Mouse (Mus musculus) A20 (cell line): ENCODE measurements at regions not wholly inside any gene's neighbourhood (a gene's known extent, or its start where the extent isn't known, plus 50 kb on each side); places are given as distances from the start of the nearest gene placed in this dataset.
A peak's percentile ranks its signal among the peaks of the same experiment; 100 is the strongest.

Source experiments
- DNase-seq: peaks from one replicate; pipeline ENCODE4 v3.0.0-alpha.2; 2011; ENCODE audit warnings: low read depth, low spot score

DNA sequence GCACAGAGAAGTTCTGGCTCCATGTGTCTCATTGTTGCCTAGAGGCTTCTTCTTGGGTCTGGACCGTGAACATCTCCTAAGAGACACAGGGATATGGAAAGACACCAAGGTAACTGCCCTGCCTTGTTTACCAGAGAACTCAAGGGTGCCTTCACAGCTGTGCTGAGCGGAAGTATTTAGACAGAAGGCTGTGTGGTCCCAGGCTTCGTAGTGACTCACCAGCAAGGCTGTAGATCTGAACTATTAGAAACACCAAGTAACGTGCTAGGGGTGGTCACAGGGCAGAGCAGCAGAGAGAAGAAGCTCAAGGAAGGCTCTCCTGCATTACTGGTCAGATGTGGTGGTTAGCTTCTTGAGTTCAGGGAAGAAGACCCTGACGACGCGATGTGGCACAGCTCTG is 51.6 kb upstream of the Lpp start:
- DNase-seq: peak; percentile 89

DNA sequence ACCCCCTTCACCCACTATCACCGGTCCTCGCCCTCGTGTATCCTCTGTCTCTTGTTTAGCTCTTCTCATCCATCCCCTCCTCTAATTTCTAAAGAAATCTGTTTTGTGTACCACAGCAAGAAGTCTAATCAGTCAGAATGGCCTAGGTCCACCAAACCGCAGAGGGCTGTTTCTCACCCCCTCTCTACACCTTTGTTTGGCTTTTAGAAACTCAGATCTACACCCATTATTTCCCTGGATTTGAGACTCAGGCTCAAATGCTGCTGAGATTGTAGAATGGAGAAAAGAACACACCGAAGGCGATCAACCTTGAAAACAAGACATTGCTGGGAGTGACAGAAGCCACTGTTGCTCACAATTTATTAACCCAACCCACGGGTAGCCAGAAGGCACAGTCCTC is 52.7 kb upstream of the Lpp start:
- DNase-seq: peak; percentile 60

DNA sequence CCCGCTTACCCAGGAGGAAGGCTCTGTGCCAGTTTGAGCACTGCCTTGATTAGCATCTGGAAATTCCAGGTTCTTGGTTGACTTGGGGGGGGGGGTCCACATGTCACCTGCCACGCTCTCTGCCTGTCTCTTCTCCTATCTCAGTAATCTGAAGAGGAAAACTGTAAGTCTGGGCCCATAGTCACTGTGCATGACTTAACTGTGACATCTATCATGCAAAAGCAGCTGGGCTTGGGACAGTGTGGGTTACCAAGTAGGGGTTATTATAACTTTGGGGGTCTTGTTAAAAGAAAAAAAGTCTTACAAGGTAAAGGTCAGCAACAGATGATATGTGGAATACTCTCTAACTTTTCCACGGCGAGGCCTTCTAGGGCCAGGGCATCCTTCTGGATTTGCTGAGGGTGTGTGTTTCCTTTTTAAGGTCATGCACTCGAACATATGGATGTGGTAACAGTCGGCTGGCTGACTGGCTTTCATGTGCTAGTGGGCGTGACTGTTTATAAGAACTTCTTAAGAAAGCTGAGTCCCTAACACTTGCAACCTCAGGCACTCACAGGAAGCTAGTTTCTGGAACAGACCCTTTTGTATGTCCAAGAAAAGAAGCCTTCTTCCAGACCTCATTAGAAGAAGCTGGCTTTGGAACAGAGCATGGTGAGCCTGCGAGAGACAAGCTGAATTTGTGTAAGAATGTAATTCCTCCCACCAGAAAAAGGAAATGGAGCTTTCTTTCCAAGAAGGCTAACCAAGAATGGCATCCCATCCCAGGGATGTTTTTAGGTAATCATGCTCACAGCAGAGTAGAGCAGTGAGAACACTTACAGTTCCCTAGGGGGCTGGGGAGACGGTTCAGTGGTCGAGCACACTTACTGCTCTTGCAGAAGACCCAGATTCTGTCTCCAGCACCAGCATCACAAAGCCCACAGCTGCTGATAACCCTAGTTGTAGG is 53.7 kb upstream of the Lpp start:
- peak; percentile 79 for DNase-seq

DNA sequence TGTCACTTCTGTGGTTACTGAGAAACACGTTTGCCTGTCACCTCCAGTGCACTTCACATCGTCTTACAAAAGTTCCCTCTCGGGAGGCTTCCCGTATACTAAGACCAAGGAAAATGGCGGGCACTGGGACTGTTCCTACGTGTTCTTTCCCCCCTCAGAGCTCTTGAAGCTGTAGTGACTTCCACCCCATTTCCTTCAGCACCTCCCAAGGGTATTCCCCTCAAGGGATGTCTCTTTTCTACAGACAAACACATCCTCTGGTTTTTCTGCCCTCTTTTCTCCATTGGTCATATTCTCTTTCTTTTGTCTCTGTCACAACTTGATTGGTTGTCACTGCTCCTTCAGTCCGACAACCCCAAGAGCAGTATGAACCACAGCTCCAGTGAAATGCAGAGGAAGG is 54.9 kb upstream of the Lpp start:
- peak; percentile 38 for DNase-seq

DNA sequence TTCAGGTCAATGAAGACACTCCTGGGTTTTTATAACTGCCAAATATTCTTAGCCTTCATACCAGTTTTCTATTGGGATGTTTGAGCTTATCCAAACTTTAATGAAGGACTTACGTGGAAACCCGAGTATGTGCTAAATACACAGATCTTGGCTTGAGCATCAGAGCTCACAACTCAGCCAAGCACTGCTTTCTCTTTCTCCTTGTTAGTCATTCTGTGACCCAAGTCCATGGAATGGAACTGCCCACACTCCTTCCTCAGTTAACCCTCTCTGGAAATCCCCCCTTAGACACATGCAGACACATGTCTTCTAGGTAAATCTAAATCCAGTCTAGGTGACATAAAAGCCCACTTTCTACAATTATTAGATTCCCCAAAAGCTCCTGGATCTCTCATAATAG is 58.9 kb upstream of the Lpp start:
- peak; percentile 32 for DNase-seq

DNA sequence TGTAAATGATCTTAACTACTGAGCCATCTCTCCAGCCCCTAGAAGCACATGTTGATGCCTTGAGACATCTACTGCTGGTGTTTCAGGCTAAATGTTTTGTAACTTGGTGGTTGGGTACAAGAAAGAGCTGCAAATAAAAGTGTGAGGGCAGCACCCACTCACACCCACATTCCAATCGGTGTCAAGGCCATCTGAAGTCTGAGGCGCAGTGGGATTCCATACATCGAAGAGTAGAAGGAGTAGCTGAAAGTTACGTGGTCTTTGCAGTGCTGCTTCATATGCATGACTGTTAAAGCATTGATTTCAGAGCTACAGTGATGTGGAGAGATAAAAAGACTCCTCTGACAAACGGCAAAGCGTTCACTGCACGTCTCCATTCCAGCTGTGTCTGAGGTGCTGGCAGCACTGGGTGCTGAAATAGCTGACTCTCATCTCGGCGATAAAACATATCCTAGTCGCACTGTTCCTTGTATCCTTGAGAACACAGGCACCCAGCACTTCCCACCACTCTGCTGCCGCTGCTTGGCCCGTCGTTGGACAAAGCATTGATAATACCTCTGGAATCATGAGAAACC is 61.8 kb upstream of the Lpp start:
- DNase-seq: no peak

DNA sequence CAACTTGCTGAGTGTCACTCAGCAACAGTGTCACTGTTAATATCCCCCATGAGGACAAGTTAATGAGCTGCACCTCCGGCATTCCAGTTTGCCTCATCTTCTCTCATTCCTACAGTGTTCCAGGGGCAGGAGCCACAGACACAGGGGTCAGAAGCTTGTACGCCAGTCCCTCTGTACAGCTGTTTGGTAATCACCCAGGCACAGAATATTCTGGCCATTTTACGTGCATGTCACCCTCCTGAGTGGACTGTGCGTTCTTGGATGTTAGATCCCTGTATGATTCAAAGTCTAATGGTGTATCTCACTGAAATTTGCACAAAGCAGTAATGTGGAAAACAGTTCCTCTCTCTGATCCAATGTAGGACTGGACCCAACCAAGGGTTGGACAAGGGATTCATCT is 66.7 kb upstream of the Lpp start:
- no peak for DNase-seq

DNA sequence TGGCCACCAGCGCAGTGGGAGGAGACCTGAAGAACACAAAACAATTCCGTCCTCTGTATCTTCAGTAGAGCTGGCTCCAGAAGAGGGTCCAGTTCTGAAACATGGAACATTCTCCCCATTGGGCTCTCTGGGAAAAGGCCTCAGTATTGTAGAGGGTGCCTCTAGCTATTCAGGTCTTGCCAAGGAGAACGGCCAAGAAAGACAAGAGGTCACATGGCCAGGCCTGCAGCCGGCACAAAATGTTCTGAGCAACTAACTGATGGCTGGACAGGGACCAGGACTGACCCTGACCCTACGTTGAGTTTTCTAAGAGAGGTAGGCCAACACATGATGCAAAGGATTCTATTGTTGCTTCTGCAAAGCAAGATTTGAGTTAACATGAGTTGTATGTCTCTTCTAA is 67.3 kb upstream of the Lpp start:
- DNase-seq: no peak

DNA sequence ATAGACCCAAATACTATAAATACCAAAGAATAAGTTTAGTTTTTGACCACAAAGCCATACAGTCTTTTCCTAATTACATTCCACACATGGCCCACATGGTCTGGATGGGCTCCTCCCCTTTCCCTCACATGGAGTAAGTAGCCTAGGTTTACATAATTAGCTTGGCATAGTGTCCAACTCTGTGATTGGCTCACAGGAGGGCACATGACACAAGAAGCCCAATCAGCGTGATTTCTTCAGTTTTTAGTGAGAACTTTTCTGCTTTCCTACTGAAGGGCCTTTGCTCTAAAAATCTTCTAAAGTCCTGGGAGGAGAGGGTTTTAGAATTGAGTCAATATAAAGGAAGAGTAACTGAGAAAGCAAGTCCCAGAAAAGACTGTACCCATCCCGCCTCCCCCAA is 68.4 kb upstream of the Lpp start:
- DNase-seq: no peak

DNA sequence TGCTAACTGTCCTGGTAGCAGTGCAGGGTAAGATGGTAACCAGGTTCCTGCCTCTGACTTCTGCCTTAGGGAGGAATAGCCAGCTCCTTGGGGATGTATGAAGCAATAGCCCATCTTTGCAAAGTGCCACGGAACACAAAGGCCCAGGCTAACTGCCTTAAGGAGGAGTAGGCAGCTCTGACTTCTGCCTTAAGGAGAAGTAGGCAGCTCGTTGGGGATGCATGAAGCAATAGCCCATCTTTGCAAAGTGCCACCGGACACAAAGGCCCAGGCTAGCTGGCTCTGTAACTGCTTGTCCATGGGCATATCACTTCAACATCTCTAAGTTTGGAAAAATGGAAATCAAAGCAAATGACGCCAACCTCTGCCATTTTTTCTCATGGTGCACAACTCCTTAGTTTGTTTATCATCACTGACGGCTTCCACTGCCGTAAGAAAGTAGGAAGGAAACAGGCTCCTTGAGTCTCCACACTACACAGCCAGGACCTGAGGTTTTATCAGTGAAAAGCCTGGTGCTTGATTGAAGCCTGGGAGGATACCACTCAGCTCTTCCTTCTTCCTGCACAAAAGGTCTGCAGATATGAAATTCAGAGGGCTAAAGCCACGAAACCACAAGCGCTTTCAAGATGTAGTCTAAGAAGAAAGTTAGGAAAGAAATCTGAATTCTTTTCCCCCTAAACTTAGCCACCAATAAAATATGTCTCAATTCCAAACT is 74.4 kb upstream of the Lpp start:
- no peak for DNase-seq

DNA sequence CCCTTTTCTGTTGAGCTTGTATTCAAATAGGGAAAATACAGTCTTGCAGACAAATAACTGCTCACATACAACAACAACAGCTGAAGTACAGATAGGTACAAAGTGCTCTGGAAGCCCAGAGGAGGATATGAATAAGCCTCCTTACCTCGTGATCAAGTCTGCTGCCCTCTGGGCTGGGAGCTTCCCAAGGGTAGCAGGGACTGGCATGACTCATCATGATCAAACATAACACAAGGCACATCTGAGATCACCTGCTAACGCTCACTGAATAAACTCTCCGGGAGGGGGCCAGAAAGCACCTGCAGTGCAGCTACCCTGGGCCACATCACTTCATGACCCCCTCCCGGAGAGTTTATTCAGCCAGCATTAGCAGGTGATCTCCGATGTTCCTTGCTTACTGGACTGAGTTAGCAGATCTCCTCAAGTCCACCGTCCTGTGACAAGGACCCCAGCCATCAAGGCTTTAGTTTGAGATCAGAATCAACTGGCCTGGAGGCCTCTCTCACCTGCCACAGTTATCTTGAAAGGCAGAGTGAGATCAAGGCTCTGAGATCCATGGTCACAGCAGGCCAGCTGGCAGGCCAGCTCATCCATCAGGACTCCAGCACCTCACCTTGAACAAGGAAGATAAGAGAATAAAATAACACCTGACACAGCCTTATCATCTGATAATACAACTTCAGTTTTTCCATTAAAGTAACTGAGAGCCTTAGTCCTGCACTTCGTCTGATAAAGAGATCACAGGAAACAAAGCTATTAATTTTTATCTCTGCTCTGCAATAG is 79.6 kb upstream of the Lpp start:
- DNase-seq: no peak

DNA sequence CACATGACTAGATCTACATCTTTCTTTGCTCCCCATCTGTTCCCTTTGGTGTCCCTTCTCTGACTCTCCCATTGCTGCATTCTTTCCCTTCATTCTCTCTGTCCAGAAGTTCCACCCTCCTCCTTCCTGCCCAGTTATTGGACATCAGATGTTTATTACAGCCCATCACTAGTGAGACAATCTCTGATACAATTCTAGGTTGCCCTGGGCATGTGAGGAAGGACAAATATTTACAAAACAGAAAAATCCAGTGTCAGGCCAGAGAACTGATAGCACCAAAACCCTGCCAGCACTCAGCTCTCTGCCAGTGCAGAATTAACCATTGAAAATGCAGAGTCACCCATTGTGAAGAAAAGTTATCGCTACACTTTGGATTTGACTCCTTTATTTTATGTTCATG is 87.9 kb upstream of the Lpp start:
- DNase-seq: no peak

DNA sequence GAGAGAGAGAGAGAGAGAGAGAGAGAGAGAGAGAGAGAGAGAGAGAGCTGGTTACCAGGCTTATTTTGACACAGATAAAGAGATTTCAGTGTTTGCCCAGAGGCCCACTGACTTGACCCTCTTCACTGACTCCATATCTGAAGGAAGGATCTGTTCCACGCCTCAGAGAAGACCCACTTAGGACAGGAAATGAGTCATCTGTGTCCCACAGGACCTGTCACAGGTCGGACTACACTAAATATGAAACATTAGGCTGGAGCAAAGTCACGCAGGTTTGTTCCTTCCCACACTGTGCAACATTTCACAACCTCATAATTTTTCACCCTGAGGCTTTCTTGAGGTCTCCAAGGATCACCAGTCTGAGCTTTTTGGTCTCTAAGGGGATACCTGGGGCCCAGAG is 96.5 kb upstream of the Lpp start:
- DNase-seq: no peak

DNA sequence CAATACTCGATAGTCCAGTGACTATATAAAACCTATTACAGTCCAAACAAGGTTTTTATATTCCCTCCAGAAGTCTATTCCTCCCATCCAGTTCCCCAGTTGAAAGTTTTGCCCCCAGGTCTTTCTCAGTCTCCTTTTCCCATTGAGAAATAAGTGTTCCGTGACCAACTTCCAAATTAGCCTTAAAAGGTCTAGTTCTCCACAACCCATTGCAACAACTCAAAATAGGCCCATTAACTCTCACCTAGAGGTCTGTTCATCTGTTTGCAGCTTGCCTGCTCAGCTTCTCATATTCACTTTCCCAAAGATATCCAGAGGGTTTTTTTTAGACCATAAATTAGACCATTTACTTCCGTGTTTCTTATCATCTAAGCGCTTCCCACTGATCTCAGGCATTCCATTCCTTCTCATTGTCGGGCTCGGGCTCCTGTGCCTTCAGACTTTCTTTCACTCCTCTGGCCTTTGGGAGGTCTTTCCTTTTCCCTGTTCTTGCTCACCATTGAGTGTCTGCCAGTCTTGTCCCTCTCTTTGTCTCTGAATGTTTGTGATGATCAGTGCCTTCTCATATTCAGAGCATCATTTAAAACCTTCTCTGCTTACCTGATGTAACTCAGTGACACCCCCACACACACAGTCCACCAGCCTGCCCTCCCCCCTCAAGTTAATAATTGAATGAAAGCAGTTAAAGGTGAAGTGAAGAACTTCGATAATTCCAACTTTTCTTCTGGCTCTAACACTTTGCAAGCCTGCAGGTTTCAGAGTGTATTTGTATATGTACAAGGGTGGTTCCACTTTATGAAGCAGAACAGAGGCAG is 97.5 kb upstream of the Lpp start:
- no peak for DNase-seq

DNA sequence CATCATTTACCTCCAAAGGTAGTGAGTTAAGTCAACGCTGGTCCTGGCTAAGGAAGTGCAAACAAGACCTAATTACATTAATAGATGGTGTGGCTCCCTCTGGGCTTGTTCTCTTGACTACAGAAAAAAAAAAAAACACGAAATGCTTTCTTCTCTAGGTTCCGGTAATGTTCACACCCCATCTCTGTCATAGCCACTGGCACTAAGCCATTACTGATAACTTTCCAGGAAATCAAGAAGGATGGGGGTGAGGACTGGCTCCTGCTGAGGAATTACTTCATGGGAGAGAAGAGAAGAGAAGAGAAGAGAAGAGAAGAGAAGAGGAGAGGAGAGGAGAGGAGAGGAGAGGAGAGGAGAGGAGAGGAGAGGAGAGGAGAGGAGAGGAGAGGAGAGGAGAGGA is 109.1 kb upstream of the Lpp start:
- DNase-seq: no peak

DNA sequence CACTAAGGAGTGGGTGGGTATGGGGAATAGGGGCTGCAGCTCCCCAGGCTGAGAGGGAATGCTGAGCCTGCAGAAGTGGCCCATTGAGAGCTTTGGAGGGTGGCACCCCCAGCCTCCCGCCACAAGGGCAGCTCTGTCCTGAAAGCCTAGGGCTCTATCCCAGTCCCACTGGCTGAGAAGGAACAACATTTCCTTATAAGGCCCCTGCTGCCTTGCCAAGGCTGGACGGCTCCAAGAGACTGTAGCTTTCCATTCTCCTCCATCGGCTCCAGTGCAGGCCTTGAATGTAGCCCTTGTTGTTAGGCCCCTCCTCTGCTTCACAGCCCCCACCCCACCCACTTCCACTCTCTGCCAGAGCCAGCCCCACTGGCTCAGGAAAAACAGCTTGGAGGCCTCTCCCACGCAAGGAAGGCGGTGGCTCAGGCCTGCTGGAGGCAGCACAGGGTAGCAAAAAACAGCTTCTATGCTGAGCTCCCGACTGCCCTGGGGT is 111.1 kb upstream of the Lpp start:
- DNase-seq: no peak

DNA sequence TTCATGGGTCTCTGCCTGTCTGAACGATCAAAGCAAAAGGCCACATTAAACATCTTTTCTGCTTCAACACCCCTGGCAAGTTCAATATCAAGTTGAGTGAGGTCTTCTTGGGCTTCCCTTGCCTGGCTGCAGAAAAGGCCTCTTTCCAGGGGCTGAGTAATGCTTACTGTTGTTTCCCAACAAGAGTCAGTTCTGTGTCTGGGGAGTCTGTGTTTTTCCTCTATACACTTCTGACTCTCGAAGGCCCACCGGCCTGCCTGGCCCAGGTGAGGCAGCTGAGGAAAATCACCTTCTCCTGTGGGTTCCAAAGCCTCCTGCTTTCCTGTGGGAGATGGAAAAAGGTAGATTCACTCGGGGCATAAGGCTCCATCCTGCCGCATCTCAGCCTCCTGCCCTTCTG is 111.7 kb upstream of the Lpp start:
- DNase-seq: no peak

DNA sequence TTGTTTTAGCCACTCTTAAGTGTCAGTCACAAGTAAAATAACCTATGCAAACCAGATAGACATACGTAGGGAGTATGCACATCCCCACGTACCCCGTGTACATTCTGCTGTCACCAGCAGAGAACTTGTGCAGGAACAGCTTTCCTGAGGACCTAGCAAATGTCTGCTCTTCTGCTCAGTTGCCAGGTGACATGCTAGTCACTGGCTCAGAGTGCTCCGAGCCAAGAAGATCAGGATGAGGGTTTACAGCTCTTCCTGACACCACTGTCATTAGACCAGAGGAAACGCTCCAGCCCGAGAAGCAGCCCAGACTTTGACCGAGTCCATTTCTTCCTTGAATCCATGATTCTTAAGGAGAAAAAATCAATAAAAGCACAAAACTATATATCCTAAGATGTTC is 115.5 kb upstream of the Lpp start:
- no peak for DNase-seq

DNA sequence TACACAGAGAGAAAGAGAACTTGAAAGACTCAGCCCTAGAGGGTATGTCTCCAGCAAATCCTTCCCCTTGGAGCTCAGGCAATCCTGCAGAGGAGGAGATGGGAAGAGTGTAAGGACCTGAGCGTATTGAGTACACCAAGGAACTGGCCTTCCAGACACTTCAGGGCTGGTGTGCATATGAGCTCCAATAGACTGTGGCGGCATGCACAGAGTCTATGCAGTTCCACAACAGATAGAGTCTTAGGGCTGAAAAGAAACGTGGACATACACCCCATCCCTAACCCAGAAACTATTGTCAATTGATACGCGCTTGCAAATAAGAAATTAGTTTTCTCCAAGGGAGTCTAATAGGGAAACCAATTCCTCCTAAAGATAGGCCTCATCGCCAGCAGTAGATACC is 130.6 kb upstream of the Lpp start:
- no peak for DNase-seq

DNA sequence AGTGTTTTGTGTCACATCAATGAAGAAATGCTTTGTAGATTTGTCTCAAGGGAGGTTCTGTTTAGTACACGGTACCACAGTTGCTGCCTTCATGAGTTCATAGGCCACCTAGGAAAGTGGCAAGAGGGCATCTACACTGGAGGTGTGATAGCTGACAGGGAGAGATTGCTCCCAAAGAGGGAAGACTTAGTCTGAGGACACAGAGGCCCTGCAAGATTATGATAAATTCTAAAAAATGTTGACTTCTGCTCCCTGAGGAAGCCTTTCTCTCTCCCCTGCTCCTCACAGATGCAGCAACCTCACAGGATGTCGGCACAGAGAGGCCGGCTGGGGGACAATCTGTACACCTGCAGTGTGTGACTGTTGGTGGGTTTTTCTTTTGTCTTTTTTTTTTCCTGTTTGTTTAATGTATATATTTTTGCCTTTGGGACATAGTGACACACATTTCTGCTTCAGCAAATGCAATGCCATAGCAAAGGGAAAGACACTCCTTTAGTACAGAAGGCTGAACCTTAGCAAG is 133.5 kb upstream of the Lpp start:
- no peak for DNase-seq

DNA sequence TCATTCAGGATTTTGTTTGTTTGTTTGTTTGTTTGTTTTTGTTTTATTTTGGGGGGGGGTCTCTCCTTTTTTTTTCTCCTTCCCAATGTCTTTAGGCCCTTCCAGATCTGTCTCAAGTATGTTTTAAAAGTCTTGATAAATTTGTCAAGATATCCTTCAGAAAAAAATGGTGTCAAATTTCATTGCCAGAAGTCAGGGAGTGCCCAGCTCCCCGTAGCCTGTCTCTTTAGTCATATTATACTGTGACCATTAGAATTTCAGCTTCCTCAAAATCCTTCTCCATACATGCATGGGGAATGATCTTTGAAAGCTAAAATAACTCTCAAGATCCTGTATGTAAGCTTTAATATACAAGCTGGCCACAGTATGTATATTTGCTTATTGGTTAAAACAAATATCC is 134.3 kb upstream of the Lpp start:
- DNase-seq: no peak
